Comparison of ENCODE assay signal across 28 mouse cellular contexts in the genomic region with DNA sequence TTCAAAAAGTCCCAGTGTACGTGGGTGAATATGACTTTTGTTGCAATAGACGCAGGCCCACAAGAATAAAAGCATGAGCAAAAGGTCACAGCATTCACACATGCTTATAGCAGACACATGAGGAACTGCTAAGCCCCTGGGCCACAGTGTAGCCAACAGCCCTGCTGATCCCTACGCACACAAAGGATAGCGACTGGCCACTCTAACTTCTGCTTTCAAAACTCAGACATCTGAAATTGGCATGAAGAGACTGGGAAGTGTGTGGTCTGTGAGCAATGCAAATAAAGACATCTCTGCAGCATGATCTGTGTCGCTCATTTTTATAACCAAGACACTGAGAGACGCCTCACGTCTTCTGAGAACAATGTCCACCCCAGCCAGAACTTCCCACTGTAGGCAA.
DNase-seq lines count a peak whose midpoint lies in the region; ATAC-seq and TF ChIP-seq lines count a peak whose summit lies in the region.
"Had no signal": no experiment of that assay in that cellular context is flagged by ENCODE, and none has a peak within 500 bp of the region (broad histone marks: within the 10 kb centered on the region; RNA-seq: fewer than 3 reads in every experiment).

No protein-coding gene starts in this region.

- intact Hi-C loops in heart, adult 2 months (cut with DNase I): no loop called here

- no peaks in the 10 kb centered on the region for H3K9me3 ChIP-seq in liver, embryonic 12.5 days (replicated peaks)
- H3K9me3 ChIP-seq: limb, embryonic 12.5 days; megakaryocyte, embryonic 14.5 days; midbrain, embryonic 12.5 days had no signal

- no peak for TF ChIP-seq CTCF in heart, adult 2 months (IDR thresholded peaks at IDR 0.05)

- no peak overlapping the region for H3K27ac ChIP-seq in heart, adult 2 months
- H3K27ac ChIP-seq in liver, embryonic 12.5 days: no peak overlapping the region
- H3K27ac ChIP-seq: hindbrain, embryonic 14.5 days; limb, embryonic 12.5 days; midbrain, embryonic 12.5 days had no signal

- TF ChIP-seq EP300 in heart, adult 2 months (IDR thresholded peaks at IDR 0.05; ENCODE audit: insufficient read depth, low read depth, low read length): no peak

- peak; percentile 25 for DNase-seq in lung, postnatal 25 days (ENCODE audit: low spot score)
- no peak for DNase-seq in lung, postnatal 14 days
- peak; percentile 8 for DNase-seq in splenic B cell, adult 2 months (ENCODE audit: low read depth, low spot score)
- no peak for DNase-seq in heart, adult 2 months
- no peak for DNase-seq in embryo, embryonic 10.5 days (ENCODE audit: low spot score)
- DNase-seq: adrenal gland, postnatal 14 days; B cell, adult 2 months; cerebellum, adult 2 months; cerebellum, postnatal 14 days; gastrocnemius, postnatal 14 days; heart, postnatal 36 days; kidney, adult 9 months; kidney, postnatal 10 days; layer of hippocampus, postnatal 36 days; liver, postnatal 0 days; retina, postnatal 1 day; right cerebral cortex, postnatal 14 days had no signal

- 82% methylated on average over 7 of the region's 7 CpGs for WGBS in heart, adult 2 months
- WGBS in liver, embryonic 12.5 days (ENCODE audit: insufficient replicate concordance): 62% methylated on average over 7 of the region's 7 CpGs

- H3K79me2 ChIP-seq in heart, adult 2 months (replicated peaks; ENCODE audit: control insufficient read depth, insufficient read depth, low read length): no peaks in the 10 kb centered on the region

- no peaks in the 10 kb centered on the region; the same call in 1 of the 2 replicates for H3K4me1 ChIP-seq in heart, adult 2 months (ENCODE audit: control insufficient read depth, insufficient read depth, low read length)
- no peaks in the 10 kb centered on the region for H3K4me1 ChIP-seq in liver, embryonic 12.5 days
- H3K4me1 ChIP-seq: midbrain, embryonic 12.5 days had no signal

- H3K4me2 ChIP-seq in liver, embryonic 12.5 days: no peak overlapping the region
- H3K4me2 ChIP-seq: heart, embryonic 11.5 days; hindbrain, embryonic 14.5 days; limb, embryonic 12.5 days; midbrain, embryonic 12.5 days had no signal

- ATAC-seq in hematopoietic stem cell, adult 5-6 weeks (replicated peaks in 1 of 2; ENCODE audit: insufficient read depth in 1 of 2, low FRiP score in 2 of 2, low TSS enrichment in 1 of 2, low read depth in 1 of 2, poor library complexity in 2 of 2, severe bottlenecking in 2 of 2): peak; percentile 60 to 77
- ATAC-seq in megakaryocyte progenitor cell, adult 5-6 weeks (replicated peaks; ENCODE audit: poor library complexity): peak; percentile 72
- ATAC-seq in liver, embryonic 12.5 days: no peak
- ATAC-seq: forebrain, embryonic 14.5 days; intestine, postnatal 0 days; liver, postnatal 0 days had no signal

- no peak for TF ChIP-seq POLR2A in heart, adult 2 months (IDR thresholded peaks at IDR 0.05; ENCODE audit: insufficient read depth, low read depth, low read length)

- H3K4me3 ChIP-seq in heart, adult 2 months: no peak overlapping the region
- H3K4me3 ChIP-seq in liver, embryonic 12.5 days: no peak overlapping the region
- H3K4me3 ChIP-seq: limb, embryonic 12.5 days; megakaryocyte, embryonic 14.5 days; midbrain, embryonic 12.5 days had no signal

- no peaks in the 10 kb centered on the region for H3K36me3 ChIP-seq in splenic B cell, adult 2 months (ENCODE audit: control insufficient read depth, insufficient read depth, low read length, poor library complexity, severe bottlenecking)
- no peaks in the 10 kb centered on the region for H3K36me3 ChIP-seq in heart, adult 2 months (ENCODE audit: control insufficient read depth, insufficient read depth, low read length)
- no peaks in the 10 kb centered on the region for H3K36me3 ChIP-seq in liver, embryonic 12.5 days
- H3K36me3 ChIP-seq: G1E; limb, embryonic 12.5 days; midbrain, embryonic 12.5 days had no signal

- no peaks in the 10 kb centered on the region for H3K27me3 ChIP-seq in splenic B cell, adult 2 months (ENCODE audit: control insufficient read depth, insufficient read depth, low read length, poor library complexity, severe bottlenecking)
- no peaks in the 10 kb centered on the region for H3K27me3 ChIP-seq in heart, adult 2 months (ENCODE audit: control insufficient read depth, insufficient read depth, low read length)
- no peaks in the 10 kb centered on the region for H3K27me3 ChIP-seq in liver, embryonic 12.5 days (replicated peaks)
- H3K27me3 ChIP-seq: megakaryocyte, embryonic 14.5 days had no signal

- no peak overlapping the region for H3K9ac ChIP-seq in heart, adult 2 months (ENCODE audit: low read depth, low read length)
- no peak overlapping the region for H3K9ac ChIP-seq in liver, embryonic 12.5 days
- H3K9ac ChIP-seq: hindbrain, embryonic 14.5 days; limb, embryonic 12.5 days; liver, postnatal 0 days; midbrain, embryonic 12.5 days had no signal

Comparison
In these comparisons a context has a peak if more than half of its experiments do, and no peak if none do; other contexts are left out.
1. DNase-seq: peak in lung, postnatal 25 days (single experiment) and splenic B cell, adult 2 months (single experiment); none in lung, postnatal 14 days (single experiment), heart, adult 2 months (0 of 2) and embryo, embryonic 10.5 days (single experiment).